Mouse (Mus musculus) bone marrow, adult 2 months (tissue): ENCODE data around the gene Hoxb4. TPM values are rescaled to one million over a fixed set of nuclear protein-coding genes. Genes with fewer than 3 reads are reported as not detected.

Experiments
- H3K27ac ChIP-seq: fragments of 200-500 bp; 2 replicates; pipeline ENCODE4 v1.5.1; 2012; ENCODE audit warnings: low read depth, mild to moderate bottlenecking, control low read depth, inconsistent platforms, low read length; ENCODE audit not compliant: control insufficient read depth, poor library complexity, insufficient read depth
- H3K4me1 ChIP-seq: fragments of 200-500 bp; 2 replicates; pipeline ENCODE4 v1.6.1; 2011; ENCODE audit warnings: low read length; ENCODE audit not compliant: control insufficient read depth, insufficient read depth
- H3K4me3 ChIP-seq: fragments of 200-500 bp; replicated peaks from 2 replicates; pipeline ENCODE3; 2011; ENCODE audit warnings: mild to moderate bottlenecking, low read depth, low read length, control low read depth; ENCODE audit not compliant: control insufficient read depth
- CTCF ChIP-seq: fragments of 200-500 bp; IDR thresholded peaks from 2 replicates; pipeline ENCODE4 v1.5.1; 2011; ENCODE audit warnings: low read length, control low read depth; ENCODE audit not compliant: control insufficient read depth, insufficient read depth
- POLR2A ChIP-seq: fragments of 200-500 bp; IDR thresholded peaks from 2 replicates; pipeline ENCODE4 v1.6.1; 2011; ENCODE audit warnings: low read depth, mild to moderate bottlenecking, control low read depth, low read length, borderline replicate concordance; ENCODE audit not compliant: control insufficient read depth
- WGBS: fragments of 180-500 bp; shearing (Covaris S2); methylation state at CpG from one replicate; pipeline ENCODE4 v1.1.7; 2018; 5-methylcytosine and 5-hydroxymethylcytosine counted together
- polyA plus RNA-seq: library from polyadenylated mRNA; stranded (reverse); fragments of >200 nt; gene quantifications from 2 replicates; pipeline ENCODE4 v1.2.4, GENCODE M21; 2011; ENCODE audit warnings: low replicate concordance; ENCODE audit not compliant: missing spikeins, insufficient read depth, insufficient read length

The Hoxb4 gene
- polyA plus RNA-seq, 1 experiment: 7.6 TPM

DNA sequence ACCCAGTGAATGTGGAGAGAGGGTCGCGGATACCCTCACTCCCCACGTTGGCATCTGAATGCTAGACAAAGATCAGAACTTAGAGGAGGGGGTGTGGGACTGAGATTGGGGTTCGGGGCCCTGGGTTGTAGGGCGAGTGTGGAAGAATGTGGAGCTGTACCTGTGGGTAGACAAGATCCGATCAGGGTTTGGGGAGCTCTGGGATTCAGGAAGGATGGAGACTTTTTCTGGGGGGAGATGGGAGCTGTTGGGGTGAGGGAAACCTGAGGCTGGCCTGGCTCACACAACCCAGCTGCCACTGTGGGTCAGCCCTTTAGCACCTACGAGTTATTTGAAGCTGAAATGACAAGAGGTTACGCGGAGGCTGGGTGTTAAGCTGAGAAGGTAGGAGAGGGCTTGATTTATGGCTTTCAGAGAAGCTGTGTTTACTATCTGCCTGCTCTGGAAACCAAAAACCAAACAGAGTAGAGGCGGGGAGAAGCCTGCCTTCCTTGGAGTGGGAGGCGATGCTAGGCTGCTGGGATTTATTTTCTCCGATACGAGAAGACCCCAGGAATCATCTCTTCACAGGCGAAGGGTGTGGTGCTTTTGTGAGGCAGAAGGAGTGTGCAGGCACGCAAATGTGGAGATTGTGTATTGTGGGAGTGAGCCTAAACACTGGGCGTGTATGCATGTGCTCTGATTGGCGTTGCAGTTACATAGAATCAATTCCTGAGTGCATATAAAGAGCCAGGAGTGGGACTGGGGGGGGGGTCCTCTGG is 15.4 kb downstream of the Hoxb4 start:
- Histone ChIP-seq H3K4me1 (no peaks in the 10 kb centered on the region; the same call in 1 of the 2 replicates), H3K27ac (no peak overlapping the region), H3K4me3 (no peak overlapping the region)
- WGBS: 86% methylated on average over 17 of the region's 17 CpGs
- no peak for TF ChIP-seq POLR2A
- no peak for TF ChIP-seq CTCF

DNA sequence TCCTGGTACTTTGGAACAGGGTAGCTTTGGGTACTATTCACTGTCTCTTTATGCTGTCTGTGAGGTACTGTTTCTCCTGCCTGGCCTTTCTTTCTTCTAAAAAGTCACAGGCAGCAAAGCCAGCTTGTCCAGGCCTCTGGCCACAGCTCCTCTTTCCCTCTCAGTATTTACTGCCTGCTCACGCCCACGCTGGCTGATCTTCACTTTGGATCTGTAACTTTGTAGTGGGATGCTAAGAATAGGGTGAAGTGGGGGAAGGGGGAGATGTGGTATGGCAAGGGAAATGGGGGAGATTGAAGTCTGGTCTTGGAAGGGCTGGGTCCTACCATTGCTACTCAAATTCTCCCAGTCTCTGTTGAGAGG is 15.9 kb downstream of the Hoxb4 start:
- no peak overlapping the region for H3K4me3 ChIP-seq
- 83% methylated on average over 2 of the region's 2 CpGs for WGBS
- H3K4me1 ChIP-seq: no peaks in the 10 kb centered on the region; the same call in 1 of the 2 replicates
- no peak for TF ChIP-seq POLR2A
- no peak overlapping the region for H3K27ac ChIP-seq

DNA sequence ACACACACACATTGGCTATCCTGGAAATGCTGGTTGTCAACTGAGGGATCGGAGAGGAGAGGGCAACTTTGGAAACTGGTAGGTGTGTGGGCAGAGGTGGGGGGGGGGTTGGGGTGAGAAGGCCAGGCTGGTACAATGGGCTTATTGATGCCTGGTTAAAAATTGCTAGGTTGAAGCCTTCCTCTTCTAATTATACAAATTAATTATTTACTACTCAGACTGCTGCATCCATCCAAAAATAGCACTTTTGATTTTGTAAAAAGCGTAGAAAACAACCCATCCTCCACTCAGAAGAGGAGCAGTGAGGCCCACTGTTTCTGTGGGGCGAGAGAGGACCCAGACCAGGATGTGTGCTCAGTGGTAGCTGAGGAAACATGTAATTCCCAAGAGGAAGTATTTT is 16.9 kb downstream of the Hoxb4 start:
- Histone ChIP-seq H3K4me1 (no peaks in the 10 kb centered on the region; the same call in 1 of the 2 replicates), H3K4me3 (no peak overlapping the region), H3K27ac (no peak overlapping the region)
- TF ChIP-seq CTCF (no peak), POLR2A (no peak)
- 77% methylated on average over 3 of the region's 3 CpGs for WGBS

DNA sequence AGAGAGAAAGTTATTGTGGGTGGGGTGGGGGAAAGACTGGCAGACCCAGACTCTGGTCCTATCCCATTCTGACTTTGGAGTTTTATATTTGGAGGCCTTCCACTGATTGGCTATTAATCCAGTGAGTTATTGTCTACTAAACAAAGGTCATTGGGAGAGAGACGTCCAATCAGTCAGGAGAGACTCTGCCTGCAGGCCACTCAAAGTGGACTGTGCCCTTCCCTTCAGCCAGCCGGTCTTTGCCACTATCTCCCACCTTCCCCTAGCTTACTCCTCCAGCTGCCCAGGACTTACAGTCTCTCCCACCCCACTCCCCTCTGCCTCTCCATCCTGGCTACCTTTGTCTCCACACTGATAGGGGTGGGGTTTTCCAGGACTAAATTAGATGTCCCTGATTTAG is 18.5 kb downstream of the Hoxb4 start:
- H3K4me1 ChIP-seq: no peaks in the 10 kb centered on the region; the same call in 1 of the 2 replicates
- TF ChIP-seq CTCF: no peak
- no peak for TF ChIP-seq POLR2A
- WGBS: 69% methylated on average over 2 of the region's 2 CpGs
- no peak overlapping the region for H3K4me3 ChIP-seq
- no peak overlapping the region for H3K27ac ChIP-seq

DNA sequence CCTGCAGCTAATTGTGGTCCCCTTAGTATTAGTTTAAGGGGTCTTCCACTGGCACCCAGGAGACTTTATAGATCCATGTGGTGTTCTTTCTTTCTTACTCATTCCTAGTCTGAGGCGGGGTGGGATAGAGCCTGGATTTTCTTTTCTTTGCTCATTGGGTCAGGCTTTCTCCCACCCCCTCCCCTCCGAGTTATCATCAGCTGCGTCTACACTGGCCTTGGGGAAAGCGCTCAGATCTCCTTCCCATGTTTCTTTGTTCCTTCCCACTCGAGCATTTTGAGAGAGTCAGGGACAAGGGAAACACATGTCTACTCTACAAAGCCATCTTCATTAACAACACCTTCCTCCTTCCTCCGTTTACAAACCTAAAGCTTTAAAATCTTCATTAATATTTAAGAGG is 19.0 kb downstream of the Hoxb4 start:
- 74% methylated on average over 6 of the region's 6 CpGs for WGBS
- TF ChIP-seq CTCF: no peak
- TF ChIP-seq POLR2A: no peak
- Histone ChIP-seq H3K27ac (no peak overlapping the region), H3K4me1 (no peaks in the 10 kb centered on the region; the same call in 1 of the 2 replicates), H3K4me3 (no peak overlapping the region)

DNA sequence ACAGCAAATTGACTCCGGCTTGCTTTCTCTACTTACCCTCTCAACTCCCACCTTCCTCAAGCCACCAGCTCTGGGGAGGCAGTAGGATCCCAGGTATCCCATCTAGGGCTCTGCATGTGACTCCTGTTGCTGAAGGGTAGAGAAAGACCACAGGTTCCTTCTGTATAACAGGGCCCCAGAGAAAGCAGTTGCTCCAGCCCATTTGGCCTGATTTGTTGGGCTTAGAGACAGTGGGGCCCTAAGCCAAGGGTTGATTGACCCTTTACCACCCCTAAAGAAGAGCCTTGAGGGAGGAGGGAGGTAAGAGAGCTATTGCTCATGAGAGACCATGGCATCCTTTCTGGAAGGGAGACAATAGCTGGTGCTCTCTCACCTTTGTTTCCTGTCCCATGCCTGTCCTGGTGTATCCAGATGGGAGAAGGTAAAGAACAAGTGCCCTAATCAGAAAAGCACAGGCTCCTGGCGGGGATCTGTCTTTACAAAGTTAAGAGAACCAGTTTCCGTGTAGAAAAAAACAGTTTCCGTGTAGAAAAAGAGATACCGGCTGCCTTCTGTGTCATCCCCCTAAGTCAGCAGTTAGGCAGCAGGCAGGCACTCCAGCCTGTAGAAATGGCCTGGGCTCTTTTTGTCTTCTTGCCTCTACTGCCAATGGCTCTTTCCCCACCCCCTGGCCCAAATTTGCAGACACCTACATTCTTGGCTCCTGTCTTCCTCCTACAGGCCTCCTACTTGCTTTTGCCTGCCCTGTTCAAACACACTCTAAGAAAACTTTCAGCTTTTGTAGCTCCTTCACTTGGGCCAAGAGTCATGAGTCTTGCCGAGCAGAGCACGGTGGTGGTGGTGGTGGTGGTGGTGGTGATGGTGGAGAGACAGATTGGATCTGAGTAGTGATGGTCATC is 21.1 kb downstream of the Hoxb4 start:
- no peak overlapping the region for H3K4me3 ChIP-seq
- TF ChIP-seq CTCF: no peak
- TF ChIP-seq POLR2A: no peak
- WGBS: 78% methylated on average over 7 of the region's 7 CpGs
- H3K27ac ChIP-seq: no peak overlapping the region
- H3K4me1 ChIP-seq: no peaks in the 10 kb centered on the region; the same call in 1 of the 2 replicates

DNA sequence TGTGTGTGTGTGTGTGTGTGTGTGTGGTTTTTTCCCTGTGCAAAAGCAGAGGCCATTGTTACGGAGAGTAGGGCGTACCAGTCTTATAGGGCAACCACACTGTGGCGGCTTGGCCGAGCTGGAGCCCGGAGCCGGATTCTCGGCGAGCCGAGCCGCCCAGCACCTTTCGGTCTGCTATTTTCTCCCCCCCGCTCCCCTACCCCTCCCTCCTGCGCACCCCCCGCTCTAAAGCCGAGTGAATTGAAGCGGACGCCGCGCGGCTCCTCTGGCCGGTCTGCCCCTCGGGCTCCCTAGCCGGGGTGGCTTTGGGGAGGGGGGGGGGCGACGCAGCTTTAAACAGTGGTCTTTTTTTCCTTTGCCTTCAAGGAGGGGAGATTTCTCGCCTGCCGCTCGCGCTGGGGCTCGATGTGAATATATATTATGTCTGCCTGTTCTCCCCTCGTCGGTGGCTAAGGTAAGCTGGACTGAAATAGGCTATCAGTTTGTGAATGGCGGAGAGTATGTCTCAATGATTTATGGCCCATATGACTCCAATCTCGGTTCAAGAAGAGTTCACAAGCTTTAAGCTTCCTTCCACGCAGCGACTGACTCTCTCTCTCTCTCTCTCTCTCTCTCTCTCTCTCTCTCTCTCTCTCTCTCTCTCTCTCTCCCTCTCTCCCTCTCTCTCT is 22.8 kb downstream of the Hoxb4 start:
- H3K4me1 ChIP-seq: no peaks in the 10 kb centered on the region; the same call in 1 of the 2 replicates
- TF ChIP-seq CTCF: no peak
- no peak for TF ChIP-seq POLR2A
- H3K27ac ChIP-seq: no peak overlapping the region
- 4% methylated on average over 35 of the region's 36 CpGs for WGBS
- H3K4me3 ChIP-seq: no peak overlapping the region
